Mouse (Mus musculus) erythroblast, embryonic 14.5 days (primary cell): Measurements from ENCODE around the gene Fam131c.

Source experiments
- GATA1 ChIP-seq: IDR thresholded peaks from 2 replicates; pipeline ENCODE4 v1.6.1; 2012; ENCODE audit warnings: low read length, inconsistent platforms, mixed read lengths
- TAL1 ChIP-seq: IDR thresholded peaks from 3 replicates; pipeline ENCODE4 v1.6.1; 2012; ENCODE audit warnings: low read length, inconsistent platforms, mixed read lengths

- no peak for TF ChIP-seq GATA1
- TF ChIP-seq TAL1 = no peak
These were observed 19.9 kb downstream of the Fam131c start for GRCm38 (mm10) chr4:141387933-141388332.
